Mouse (Mus musculus) large intestine, adult 2 months (tissue): Measurements from ENCODE around the gene Cep112. TPM values are rescaled to one million over a fixed set of nuclear protein-coding genes. Genes with fewer than 3 reads are reported as not detected.
A peak's percentile ranks its signal among the peaks of the same experiment; 100 is the strongest.

Experiments
- DNase-seq: peaks from one replicate; pipeline ENCODE4 v3.0.0-alpha.2; 2012; ENCODE audit warnings: low read depth, low spot score
- WGBS: fragments of 180-500 bp; shearing (Covaris S2); methylation state at CpG from one replicate; pipeline ENCODE4 v1.1.7; 2018; 5-methylcytosine and 5-hydroxymethylcytosine counted together
- polyA plus RNA-seq: library from polyadenylated mRNA; depleted of rRNA; stranded (reverse); fragments of >200 nt; gene quantifications from 2 replicates; pipeline ENCODE4 v1.2.3, GENCODE M21; 2012

Gene Cep112
- polyA plus RNA-seq, 1 experiment = 0.21 TPM

DNA sequence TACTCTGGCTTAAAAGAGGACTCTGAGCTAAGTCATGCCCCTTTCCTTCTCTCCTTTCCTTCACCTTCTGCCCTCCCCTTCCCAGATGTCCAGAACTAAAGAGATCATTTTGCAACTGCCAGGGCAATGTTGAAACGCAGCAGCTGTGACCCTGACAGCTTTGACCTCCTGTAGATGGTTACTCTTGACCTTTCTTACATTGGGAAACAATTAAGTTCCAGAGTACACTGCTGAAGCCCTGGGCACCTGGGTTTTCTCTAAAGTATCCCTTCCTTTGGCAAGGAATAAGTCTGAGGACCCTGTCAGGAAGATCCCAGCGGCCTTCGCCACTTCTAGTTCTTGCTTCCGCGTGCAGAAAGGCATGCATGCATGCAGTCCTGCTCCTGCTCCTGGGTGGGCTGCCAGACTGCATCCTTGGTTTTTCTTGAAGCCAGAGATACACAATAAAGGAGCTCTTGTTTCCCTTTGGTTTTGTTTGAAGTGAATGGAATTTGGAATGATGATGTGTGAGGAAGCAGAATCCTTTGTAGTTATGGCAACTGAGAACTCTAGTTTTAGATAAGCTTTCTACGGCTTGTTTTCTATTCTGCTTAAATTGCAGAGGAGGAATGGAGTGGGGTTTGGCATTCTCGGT is 161.7 kb downstream of the Cep112 start:
- 75% methylated on average over 7 of the region's 7 CpGs for WGBS
- no peak for DNase-seq

- DNase-seq = no peak
Measured at GRCm38 (mm10) chr11:108593207-108593958, 168.4 kb downstream of the Cep112 start.

DNA sequence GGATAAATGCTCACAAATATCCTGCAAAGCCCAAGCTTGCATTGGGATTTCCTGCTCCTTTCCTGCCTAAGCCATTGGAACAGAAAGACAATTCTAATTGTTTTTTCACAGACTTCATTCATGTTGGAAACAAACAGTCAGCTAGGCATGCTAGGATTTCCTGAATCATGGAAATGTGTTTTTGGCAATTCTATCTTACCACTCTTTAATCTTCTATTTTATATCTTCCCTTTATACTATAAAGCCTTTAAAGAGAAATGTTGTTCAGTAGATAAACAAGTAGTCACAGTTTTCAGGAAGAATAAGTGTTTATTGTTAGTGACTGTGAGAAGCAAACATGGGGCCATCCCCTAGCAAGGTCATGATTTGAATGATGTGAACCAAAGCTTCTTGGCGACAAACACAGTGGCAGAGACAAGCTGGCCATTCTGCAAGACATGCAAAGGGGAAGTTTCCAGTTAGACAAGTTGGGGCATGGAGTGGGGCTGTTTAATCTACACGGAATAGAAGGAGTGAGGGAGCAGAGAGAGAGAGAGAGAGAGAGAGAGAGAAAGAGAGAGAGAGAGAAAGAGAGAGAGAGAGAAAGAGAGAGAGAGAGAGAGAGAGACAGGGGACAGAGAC is 169.1 kb downstream of the Cep112 start:
- 69% methylated on average over 2 of the region's 2 CpGs for WGBS

More at GRCm38 (mm10) chr11:108593207-108593958, 168.4 kb downstream of the Cep112 start:
- 75% methylated on average over 5 of the region's 5 CpGs for WGBS

GRCm38 (mm10) chr11:108605301-108605700 is 180.3 kb downstream of the Cep112 start:
- 91% methylated on average over 3 of the region's 3 CpGs for WGBS
- no peak for DNase-seq

More for the DNA sequence above, 169.1 kb downstream of the Cep112 start:
- DNase-seq = no peak

DNA sequence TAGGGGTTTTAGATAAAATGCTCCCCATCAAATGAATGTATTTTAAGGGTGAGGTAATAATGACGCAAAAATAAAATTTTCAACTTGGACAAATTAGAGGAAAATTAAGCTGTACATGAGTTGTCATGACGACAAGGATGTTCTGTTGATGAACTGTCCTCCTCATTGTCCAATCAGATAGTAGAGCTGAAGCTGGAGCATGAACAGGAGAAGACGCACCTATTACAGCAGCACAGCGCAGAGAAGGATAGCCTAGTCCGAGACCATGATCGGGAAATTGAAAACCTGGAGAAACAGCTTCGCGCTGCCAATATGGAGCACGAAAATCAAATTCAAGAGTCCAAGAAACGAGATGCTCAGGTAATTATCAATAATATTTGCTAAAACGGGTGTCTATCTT is 181.0 kb downstream of the Cep112 start:
- no peak for DNase-seq
- WGBS = 97% methylated on average over 11 of the region's 11 CpGs

- no peak for DNase-seq
Measured at GRCm38 (mm10) chr11:108606836-108607235, 181.8 kb downstream of the Cep112 start.

GRCm38 (mm10) chr11:108620628-108621433 is 195.8 kb downstream of the Cep112 start:
- no peak for DNase-seq

DNA sequence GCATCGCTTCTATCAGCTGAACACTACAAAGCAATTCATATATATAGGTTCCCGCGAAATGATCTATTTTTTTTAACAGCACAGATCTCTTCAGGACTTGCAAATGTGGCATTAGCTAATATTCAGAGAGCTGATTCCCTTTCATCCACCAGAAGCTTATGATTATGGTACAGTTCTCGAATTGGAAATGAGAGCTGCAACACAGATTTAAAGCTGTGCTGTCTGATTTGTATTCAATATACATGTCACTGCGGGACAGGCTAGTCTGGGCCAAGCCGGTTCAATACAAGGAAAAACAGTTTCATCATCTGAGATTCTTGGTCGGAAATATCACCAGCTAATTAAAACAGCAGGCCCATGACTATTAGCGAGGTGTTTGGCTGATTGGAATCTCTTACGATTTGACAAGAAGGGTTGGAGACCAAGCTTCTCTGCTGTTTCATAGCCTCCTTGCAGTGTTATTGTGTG is 196.5 kb downstream of the Cep112 start:
- WGBS = 90% methylated on average over 9 of the region's 9 CpGs

More at GRCm38 (mm10) chr11:108620628-108621433, 195.8 kb downstream of the Cep112 start:
- 85% methylated on average over 7 of the region's 7 CpGs for WGBS

GRCm38 (mm10) chr11:108625546-108626232 is 200.7 kb downstream of the Cep112 start:
- DNase-seq = no peak
- WGBS = 82% methylated on average over 5 of the region's 5 CpGs

More for the DNA sequence above, 196.5 kb downstream of the Cep112 start:
- DNase-seq = no peak

- DNase-seq = no peak
- WGBS = 80% methylated on average over 2 of the region's 2 CpGs
Measured at GRCm38 (mm10) chr11:108637780-108638179, 212.8 kb downstream of the Cep112 start.

DNA sequence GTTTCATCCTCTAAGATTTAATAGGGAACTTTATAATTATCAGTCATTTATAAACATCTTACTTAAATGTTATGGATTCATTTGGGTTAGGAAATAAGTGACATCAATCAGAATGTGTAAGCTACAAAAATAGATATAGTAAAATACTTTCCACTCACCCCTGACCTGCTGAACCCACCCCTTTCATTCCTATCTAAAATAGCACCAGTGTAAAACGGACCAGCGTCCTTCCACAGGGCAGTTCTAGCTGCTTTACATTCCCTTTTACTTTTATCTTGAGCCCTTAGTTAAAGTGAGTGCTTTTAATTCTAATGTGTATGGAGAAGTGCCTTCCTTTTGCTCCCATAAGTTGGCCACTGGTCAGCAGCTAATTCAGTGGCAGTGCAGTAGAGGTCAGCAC is 230.6 kb downstream of the Cep112 start:
- DNase-seq = no peak
- WGBS = 72% methylated on average over 2 of the region's 2 CpGs

DNA sequence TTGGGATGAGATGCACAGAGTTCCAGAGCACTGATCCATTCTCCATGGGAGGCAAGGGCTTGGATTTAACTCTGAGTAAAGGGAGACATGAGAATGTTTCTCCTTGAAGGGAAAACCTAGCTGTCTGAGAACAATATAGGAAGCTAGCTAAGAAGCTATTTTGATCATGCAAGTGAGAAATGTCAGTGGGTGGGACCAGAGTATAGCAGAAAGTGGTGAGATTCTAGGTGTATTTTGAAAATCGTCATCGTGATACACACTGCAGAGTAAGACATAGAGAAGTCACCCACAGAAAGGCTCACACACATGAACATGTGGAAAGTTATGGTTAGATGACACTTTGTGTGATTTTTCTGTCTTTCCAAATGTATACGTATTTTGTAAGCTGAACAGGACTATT is 257.0 kb downstream of the Cep112 start:
- 87% methylated on average over 3 of the region's 3 CpGs for WGBS
- no peak for DNase-seq

- no peak for DNase-seq
Measured at GRCm38 (mm10) chr11:108696563-108696962, 271.6 kb downstream of the Cep112 start.

GRCm38 (mm10) chr11:108752301-108752700 is 327.3 kb downstream of the Cep112 start:
- WGBS = 13% methylated on average over 7 of the region's 7 CpGs
- peak; percentile 53 for DNase-seq

More at GRCm38 (mm10) chr11:108696563-108696962, 271.6 kb downstream of the Cep112 start:
- WGBS = 83% methylated on average over 4 of the region's 4 CpGs

- no peak for DNase-seq
- WGBS = 38% methylated on average over 2 of the region's 2 CpGs
Measured at GRCm38 (mm10) chr11:108752765-108753164, 327.8 kb downstream of the Cep112 start.

GRCm38 (mm10) chr11:108753361-108754240 is 328.6 kb downstream of the Cep112 start:
- 28% methylated on average over 7 of the region's 7 CpGs for WGBS
- DNase-seq = no peak

- 66% methylated on average over 2 of the region's 2 CpGs for WGBS
- no peak for DNase-seq
Measured at GRCm38 (mm10) chr11:108757211-108757610, 332.2 kb downstream of the Cep112 start.
